ENCODE assay signal across 17 mouse cellular contexts in the genomic region with DNA sequence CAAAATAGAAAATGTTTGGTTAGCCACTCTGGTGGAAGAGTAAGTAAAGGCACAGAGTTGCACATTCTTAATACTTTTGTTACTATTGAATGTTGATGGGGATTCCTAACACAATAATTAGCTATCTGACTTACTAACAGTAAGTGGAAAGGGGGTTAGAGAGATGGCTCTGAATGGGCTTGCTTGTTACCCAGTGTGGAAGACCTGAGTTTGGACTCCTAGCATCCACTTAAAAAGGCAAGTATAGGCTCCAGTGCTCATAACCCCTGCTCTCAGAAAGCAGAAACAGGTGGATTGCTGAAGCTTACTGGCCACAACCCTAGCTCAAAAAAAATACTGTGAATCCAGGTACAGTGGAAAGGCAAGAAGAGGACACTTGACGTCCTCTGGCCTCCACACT.
"Had no signal": no experiment of that assay in that cellular context is flagged by ENCODE, and none has a peak within 500 bp of the region (broad histone marks: within the 10 kb centered on the region; RNA-seq: fewer than 3 reads in every experiment).

No protein-coding gene starts in this region.

- ATAC-seq: midbrain, embryonic 13.5 days; midbrain, embryonic 16.5 days had no signal

- H3K27me3 ChIP-seq: midbrain, embryonic 13.5 days; neural tube, embryonic 13.5 days; neural tube, embryonic 15.5 days had no signal

- H3K4me2 ChIP-seq: lung, embryonic 14.5 days; midbrain, embryonic 13.5 days; neural tube, embryonic 13.5 days; neural tube, embryonic 15.5 days had no signal

- H3K4me1 ChIP-seq: midbrain, embryonic 10.5 days; midbrain, embryonic 13.5 days; neural tube, embryonic 13.5 days; neural tube, embryonic 15.5 days had no signal

- H3K9ac ChIP-seq: lung, embryonic 14.5 days; midbrain, embryonic 13.5 days; neural tube, embryonic 13.5 days; neural tube, embryonic 15.5 days had no signal

- H3K27ac ChIP-seq: midbrain, embryonic 10.5 days; midbrain, embryonic 13.5 days; neural tube, embryonic 13.5 days; neural tube, embryonic 15.5 days had no signal

- H3K4me3 ChIP-seq: midbrain, embryonic 10.5 days; midbrain, embryonic 13.5 days; myocyte; neural tube, embryonic 13.5 days; neural tube, embryonic 15.5 days had no signal

- DNase-seq: lung, adult 18-20 months; lung, embryonic 14.5 days; lung, postnatal 10 days; lung, postnatal 4 days; retina, postnatal 1 day; right cerebral cortex, postnatal 25 days; right cerebral cortex, postnatal 4 days; spleen, adult 18-20 months; thymus, adult 18-20 months; thymus, postnatal 14 days; thymus, postnatal 36 days had no signal

- H3K9me3 ChIP-seq: midbrain, embryonic 10.5 days; midbrain, embryonic 13.5 days; neural tube, embryonic 13.5 days; neural tube, embryonic 15.5 days had no signal
